Mouse (Mus musculus) testis, adult 2 months (tissue): ENCODE data around the gene Clcn7. TPM values are rescaled to one million over a fixed set of nuclear protein-coding genes. Genes with fewer than 3 reads are reported as not detected.

Experiments
- H3K27ac ChIP-seq: fragments of 200-500 bp; 2 replicates; pipeline ENCODE4 v1.5.1; 2012; ENCODE audit warnings: low read depth, low read length; ENCODE audit not compliant: control insufficient read depth, insufficient read depth
- H3K27me3 ChIP-seq: fragments of 200-500 bp; 2 replicates; pipeline ENCODE4 v1.6.1; 2012; ENCODE audit warnings: mild to moderate bottlenecking, low read length, moderate library complexity; ENCODE audit not compliant: control insufficient read depth, insufficient read depth
- H3K36me3 ChIP-seq: fragments of 200-500 bp; 2 replicates; pipeline ENCODE4 v1.6.1; 2012; ENCODE audit warnings: mild to moderate bottlenecking, low read length; ENCODE audit not compliant: control insufficient read depth, insufficient read depth
- H3K4me1 ChIP-seq: fragments of 200-500 bp; 2 replicates; pipeline ENCODE4 v1.6.1; 2012; ENCODE audit warnings: low read length; ENCODE audit not compliant: control insufficient read depth, insufficient read depth
- H3K4me3 ChIP-seq: fragments of 200-500 bp; 2 replicates; pipeline ENCODE4 v1.5.1; 2012; ENCODE audit warnings: low read depth, mild to moderate bottlenecking, low read length, moderate library complexity, mixed read lengths; ENCODE audit not compliant: control insufficient read depth
- CTCF ChIP-seq: fragments of 200-500 bp; IDR thresholded peaks from 2 replicates; pipeline ENCODE4 v1.5.1; 2012; ENCODE audit warnings: low read depth, mild to moderate bottlenecking, inconsistent platforms, low read length, moderate library complexity; ENCODE audit not compliant: control insufficient read depth, insufficient read depth, insufficient replicate concordance
- POLR2A ChIP-seq: fragments of 200-500 bp; IDR thresholded peaks from 2 replicates; pipeline ENCODE4 v1.6.1; 2012; ENCODE audit warnings: low read depth, mild to moderate bottlenecking, inconsistent platforms, low read length, moderate library complexity; ENCODE audit not compliant: control insufficient read depth
- polyA plus RNA-seq: library from polyadenylated mRNA; depleted of rRNA; stranded (reverse); fragments of >200 nt; gene quantifications from 2 replicates; pipeline ENCODE4 v1.2.3, GENCODE M21; 2012

Clcn7 gene
- polyA plus RNA-seq, 1 experiment = 14.1 TPM

DNA sequence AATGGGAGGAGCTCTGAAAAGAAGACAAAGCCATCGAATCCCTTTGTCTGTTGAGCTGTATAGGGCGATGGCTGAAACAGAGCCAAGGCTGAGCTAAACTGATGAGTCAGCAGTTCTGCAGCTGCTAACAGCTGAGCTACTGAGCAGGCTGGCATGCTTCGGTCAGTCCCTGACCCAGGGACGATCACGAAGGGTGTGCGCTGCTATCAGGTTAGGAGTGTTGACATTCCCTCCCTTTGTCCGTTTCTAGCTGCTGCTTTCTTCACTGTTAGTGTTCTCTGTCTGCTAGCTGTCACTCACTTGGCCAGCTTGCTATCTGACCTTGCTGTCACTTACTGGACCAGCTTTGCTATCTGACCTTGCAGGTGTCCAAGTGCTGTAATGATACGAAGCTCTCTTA lies 6.1 kb upstream of the Clcn7 start:
- Histone ChIP-seq H3K4me3 (no peak overlapping the region), H3K27ac (peak overlapping the region; percentile 63; the same call in 1 of the 2 replicates), H3K27me3 (no peaks in the 10 kb centered on the region), H3K36me3 (no peaks in the 10 kb centered on the region), H3K4me1 (no peaks in the 10 kb centered on the region)
- no peak for TF ChIP-seq POLR2A
- TF ChIP-seq CTCF = no peak

DNA sequence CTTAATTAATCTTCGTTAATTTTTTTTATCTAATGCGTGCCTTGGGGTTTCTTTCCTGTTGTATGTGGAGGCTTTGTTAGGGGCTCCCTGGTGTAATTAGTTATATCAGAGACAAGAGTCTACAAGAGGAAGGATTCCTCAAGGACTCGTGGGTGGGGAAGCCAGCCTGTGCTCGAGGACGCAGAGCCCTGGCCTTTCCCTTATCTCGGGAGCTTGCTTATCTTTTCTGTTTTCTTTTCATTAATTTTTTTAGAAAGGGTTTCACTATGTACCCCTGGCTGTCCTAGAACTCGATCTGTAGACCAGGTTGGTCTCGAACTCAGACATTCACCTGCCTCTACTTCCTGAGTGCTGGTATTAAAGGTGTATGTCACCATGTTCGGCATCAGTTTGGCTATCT lies 5.5 kb upstream of the Clcn7 start:
- Histone ChIP-seq H3K4me1 (no peaks in the 10 kb centered on the region), H3K36me3 (no peaks in the 10 kb centered on the region), H3K27me3 (no peaks in the 10 kb centered on the region), H3K27ac (peak overlapping the region; percentile 63; the same call in 1 of the 2 replicates), H3K4me3 (no peak overlapping the region)
- TF ChIP-seq CTCF (no peak), POLR2A (no peak)

DNA sequence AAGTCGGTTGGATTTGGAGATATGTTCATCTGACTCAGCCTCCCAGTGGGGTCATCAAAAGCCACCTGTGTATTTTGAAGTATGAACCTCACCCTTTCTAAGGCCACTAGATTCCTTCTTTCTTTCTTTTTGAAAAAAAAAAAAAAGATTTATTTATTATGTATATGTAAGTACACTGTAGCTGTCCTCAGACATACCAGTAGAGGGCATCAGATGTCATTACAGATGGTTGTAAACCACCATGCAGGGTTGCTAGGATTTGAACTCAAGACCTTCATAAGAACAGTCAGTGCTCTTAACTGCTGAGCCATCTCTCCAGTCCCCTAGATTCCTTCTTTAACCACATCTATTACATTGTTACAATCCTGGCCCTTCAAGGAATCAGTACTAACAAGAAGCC lies 3.1 kb upstream of the Clcn7 start:
- H3K36me3 ChIP-seq = no peaks in the 10 kb centered on the region
- peaks cover 3% of the 10 kb centered on the region for H3K4me1 ChIP-seq
- H3K27ac ChIP-seq = no peak overlapping the region
- H3K27me3 ChIP-seq = no peaks in the 10 kb centered on the region
- H3K4me3 ChIP-seq = no peak overlapping the region
- TF ChIP-seq POLR2A (no peak), CTCF (no peak)

DNA sequence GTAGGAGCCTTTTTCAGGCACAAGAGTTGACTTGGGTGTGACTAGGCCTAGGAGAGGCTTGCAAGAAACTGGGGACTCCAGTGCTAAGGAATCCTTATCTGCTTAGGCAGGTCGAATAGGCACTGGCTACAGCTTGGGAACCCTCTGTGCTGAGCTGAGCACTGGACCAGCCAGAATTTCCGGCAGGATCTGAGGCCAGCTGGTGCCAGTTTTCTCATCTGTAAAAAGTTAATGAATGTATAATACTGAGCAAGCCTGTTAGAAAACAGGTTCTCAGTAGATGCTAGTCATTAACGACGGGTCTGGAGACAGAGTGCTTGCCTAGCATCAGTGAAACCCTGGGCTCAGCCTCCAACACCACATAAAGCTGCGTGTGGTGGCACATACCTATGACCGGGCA lies 2.4 kb downstream of the Clcn7 start:
- no peak for TF ChIP-seq POLR2A
- no peak for TF ChIP-seq CTCF
- H3K27ac ChIP-seq = no peak overlapping the region

GRCm38 (mm10) chr17:25138803-25139202 lies 5.6 kb downstream of the Clcn7 start:
- no peaks in the 10 kb centered on the region for H3K4me1 ChIP-seq
- H3K36me3 ChIP-seq = no peaks in the 10 kb centered on the region

More for the DNA sequence above, 2.4 kb downstream of the Clcn7 start:
- Histone ChIP-seq H3K27me3 (no peaks in the 10 kb centered on the region), H3K4me1 (peaks cover 3% of the 10 kb centered on the region), H3K4me3 (no peak overlapping the region), H3K36me3 (no peaks in the 10 kb centered on the region)

DNA sequence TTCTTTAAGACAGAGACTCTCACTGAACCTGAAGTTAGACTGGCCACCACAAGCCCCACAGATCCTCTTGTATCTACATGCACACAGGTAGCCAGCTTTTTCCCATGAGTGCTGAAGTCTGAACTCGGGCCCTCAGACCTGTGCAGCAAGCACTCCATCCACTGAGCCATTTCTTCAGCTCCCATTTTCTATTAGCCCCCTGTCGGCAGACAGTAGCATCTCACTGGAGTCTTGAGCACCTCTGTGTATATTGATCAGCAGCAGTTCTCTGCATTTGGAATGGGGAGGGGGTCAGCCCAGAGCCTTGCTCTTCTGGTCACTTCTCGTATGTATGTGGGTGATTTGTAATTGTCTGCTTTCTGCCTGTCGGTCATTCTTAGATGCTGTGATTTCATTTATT lies 6.8 kb downstream of the Clcn7 start:
- no peak overlapping the region for H3K27ac ChIP-seq
- H3K4me1 ChIP-seq = no peaks in the 10 kb centered on the region
- H3K4me3 ChIP-seq = no peak overlapping the region
- H3K36me3 ChIP-seq = no peaks in the 10 kb centered on the region
- H3K27me3 ChIP-seq = no peaks in the 10 kb centered on the region
- no peak for TF ChIP-seq CTCF
- TF ChIP-seq POLR2A = no peak

More at GRCm38 (mm10) chr17:25138803-25139202, 5.6 kb downstream of the Clcn7 start:
- Histone ChIP-seq H3K27ac (no peak overlapping the region), H3K4me3 (no peak overlapping the region), H3K27me3 (no peaks in the 10 kb centered on the region)
- no peak for TF ChIP-seq POLR2A
- TF ChIP-seq CTCF = no peak

DNA sequence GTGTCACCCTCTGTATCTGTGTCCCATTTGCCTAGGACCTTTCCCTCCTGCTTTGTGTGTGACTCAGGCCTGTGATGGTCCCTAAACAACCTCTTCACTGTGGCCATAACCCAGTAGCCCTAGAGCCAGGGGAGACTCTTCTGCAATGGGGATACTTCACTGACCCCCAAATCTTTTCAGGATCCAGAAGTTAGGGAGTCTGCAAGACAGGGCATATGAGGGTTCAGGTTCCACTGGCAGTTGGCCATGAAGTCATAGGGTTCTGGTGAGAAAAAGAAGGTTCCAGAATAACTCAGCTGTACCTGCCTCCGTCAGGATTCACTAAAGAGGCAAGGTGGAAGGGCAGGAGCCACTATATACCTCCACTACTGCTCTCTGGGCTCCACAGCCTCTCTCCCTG lies 29.0 kb downstream of the Clcn7 start, which contains the start of gene Ccdc154:
Ccdc154 (plus strand) TSS at position 301 of the 400 bp plus-strand sequence.
- TF ChIP-seq POLR2A (no peak), CTCF (no peak)

GRCm38 (mm10) chr17:25163387-25163786 lies 30.2 kb downstream of the Clcn7 start:
- H3K36me3 ChIP-seq = peaks cover 1% of the 10 kb centered on the region
- no peaks in the 10 kb centered on the region for H3K27me3 ChIP-seq
- no peak overlapping the region for H3K27ac ChIP-seq
- TF ChIP-seq CTCF (no peak), POLR2A (no peak)
- H3K4me1 ChIP-seq = peaks cover 17% of the 10 kb centered on the region
- peak overlapping the region; percentile 88 for H3K4me3 ChIP-seq

More for the DNA sequence above, 29.0 kb downstream of the Clcn7 start, which contains the start of gene Ccdc154:
- Histone ChIP-seq H3K4me3 (peak within 1 kb of the TSS; percentile 88), H3K4me1 (peaks cover 17% of the 10 kb centered on the region), H3K36me3 (peaks cover 3% of the 10 kb centered on the region), H3K27ac (peak within 1 kb of the TSS; percentile 86), H3K27me3 (no peaks in the 10 kb centered on the region)
